Mouse (Mus musculus) liver, embryonic 14.5 days (tissue): ENCODE data around the gene Hsd17b3.

Source experiments
- CTCF ChIP-seq: IDR thresholded peaks from 2 replicates; pipeline ENCODE4 v1.5.1; 2016; ENCODE audit warnings: antibody characterized with exemption, low read depth, control low read depth
- EP300 ChIP-seq: IDR thresholded peaks from 2 replicates; pipeline ENCODE4 v1.6.1; 2016; ENCODE audit warnings: antibody characterized with exemption, low read depth

GRCm38 (mm10) chr13:64035036-64035435 lies 54.0 kb downstream of the Hsd17b3 start:
- TF ChIP-seq EP300 (no peak), CTCF (no peak)
